Mouse (Mus musculus) thymus, adult 18-20 months (tissue): ENCODE results near the gene Mafk.

Source experiments
- DNase-seq, 2 experiments: peaks; one replicate each; pipeline ENCODE4 v3.0.0; 2022; ENCODE audit warnings: mixed read lengths in 2 of 2

Mafk gene

GRCm38 (mm10) chr5:139797473-139798167, 6.3 kb downstream of the Mafk start:
- no peak for DNase-seq

- no peak for DNase-seq
Observed at GRCm38 (mm10) chr5:139798168-139798900, 7.0 kb downstream of the Mafk start.

GRCm38 (mm10) chr5:139799041-139799440, 7.7 kb downstream of the Mafk start:
- DNase-seq: no peak

- DNase-seq: no peak
Observed at GRCm38 (mm10) chr5:139799801-139800590, 8.7 kb downstream of the Mafk start.

DNA sequence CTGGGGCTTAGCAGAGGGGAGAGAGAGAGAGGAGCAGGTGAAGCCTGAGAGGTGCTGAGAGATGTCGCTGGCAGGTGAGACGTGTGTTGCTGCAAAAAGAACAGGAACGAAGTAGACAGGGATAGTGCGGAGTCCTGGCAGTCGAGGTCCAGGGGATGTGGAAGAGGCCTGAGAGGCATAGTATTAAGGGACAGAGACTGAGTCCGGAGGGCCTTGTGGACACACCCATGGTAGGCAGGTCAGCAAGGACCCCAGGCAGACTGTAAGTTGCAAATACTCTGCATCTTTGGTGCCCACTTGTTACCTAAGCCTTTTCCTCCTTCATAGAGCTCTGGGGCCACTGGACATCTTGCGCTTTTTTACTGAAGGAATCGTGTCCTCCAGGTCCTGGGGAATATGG, 9.9 kb downstream of the Mafk start:
- no peak for DNase-seq

DNA sequence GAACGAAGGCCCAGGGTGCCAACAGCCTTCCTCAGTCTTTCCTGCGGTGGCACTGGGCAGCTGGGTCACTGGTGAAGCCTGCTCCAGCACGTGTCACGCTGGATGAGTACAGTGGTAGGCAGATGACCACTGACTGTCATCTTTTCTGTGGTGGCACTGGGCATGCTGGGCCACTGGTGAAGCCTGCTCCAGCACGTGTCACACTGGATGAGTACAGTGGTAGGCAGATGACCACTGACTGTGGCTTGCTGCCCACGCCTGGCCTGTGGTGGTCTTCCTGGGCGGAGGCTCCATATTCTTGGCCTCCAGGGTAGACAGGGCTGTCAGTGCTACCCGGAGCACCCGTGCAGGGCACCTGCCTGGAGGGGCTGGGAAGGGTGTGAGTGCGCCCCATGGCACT, 10.6 kb downstream of the Mafk start:
- no peak for DNase-seq

- DNase-seq: no peak
Observed at GRCm38 (mm10) chr5:139803165-139803564, 11.9 kb downstream of the Mafk start.

DNA sequence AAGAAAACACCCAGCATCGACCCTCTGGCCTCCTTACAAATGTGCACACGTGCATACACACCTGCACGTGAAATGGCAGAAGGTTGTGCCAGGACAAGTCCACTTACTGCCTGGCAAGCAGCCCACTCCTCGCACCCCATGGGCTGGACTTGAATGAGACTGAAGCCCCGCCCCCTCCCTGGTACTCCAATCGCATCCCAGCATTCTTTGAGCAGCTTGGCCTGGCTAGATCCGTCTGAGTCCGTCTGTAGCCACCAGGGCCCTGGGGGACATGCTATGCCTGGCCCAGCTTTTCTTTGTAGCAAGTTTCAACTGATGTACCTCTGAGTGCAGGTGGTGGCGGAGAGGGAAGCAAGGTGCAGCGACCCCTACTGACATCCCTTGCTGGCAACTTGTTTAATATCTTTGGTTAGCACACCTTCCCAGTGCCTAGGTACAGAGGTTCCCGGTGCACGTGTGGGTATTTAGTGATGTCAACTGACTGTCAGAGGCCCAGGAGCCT, 12.3 kb downstream of the Mafk start:
- DNase-seq: no peak

DNA sequence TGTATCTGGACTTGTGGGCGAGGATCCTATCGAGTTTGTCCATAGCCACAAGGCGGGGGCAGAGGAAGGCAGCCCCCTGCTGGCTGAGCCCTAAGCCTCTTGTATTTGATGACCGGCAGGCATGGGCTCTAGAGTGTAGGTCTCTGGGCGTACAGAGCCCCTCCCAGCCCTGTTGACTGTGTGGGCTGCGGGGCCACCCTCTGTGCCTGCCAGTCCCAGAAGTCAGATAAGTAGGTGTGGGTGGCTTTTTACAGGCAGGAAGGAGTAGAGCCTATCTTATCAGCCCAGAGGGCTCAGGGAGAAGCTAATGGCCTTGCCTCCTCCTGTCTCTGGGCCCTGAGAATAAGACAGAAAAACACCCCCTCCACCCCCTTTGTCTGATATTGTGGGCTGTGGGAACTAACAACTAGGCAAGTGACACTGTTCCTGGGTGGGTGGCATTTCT, 12.8 kb downstream of the Mafk start:
- no peak for DNase-seq

DNA sequence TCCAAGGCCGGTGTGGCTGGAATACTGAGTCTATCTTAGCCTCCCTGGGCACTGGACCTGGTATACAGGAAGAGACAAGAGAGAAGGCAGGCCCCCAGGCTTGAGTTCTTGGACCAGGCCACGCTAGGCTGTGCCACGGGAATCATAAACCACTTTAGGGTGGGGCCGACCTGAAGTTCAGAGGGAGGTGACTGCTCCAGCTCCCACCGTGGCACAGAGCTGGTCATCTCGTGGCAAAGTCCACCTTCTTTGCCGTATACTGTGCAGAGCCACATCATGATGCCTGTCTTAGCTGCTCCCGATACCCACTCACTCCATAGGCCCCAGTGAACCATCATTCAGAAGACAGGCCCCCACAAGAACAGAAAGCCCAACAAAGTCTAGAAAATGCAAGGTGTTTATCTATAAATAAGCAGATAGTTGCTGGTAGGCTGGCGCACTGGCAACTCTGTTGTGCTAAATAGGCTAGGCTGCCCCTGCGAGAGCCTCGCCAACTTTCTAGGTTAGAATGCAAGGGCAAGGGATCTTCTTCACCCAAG, 13.3 kb downstream of the Mafk start:
- DNase-seq: no peak

- no peak for DNase-seq
Observed at GRCm38 (mm10) chr5:139805924-139806323, 14.6 kb downstream of the Mafk start.

- no peak for DNase-seq
Observed at GRCm38 (mm10) chr5:139809397-139809796, 18.1 kb downstream of the Mafk start.

DNA sequence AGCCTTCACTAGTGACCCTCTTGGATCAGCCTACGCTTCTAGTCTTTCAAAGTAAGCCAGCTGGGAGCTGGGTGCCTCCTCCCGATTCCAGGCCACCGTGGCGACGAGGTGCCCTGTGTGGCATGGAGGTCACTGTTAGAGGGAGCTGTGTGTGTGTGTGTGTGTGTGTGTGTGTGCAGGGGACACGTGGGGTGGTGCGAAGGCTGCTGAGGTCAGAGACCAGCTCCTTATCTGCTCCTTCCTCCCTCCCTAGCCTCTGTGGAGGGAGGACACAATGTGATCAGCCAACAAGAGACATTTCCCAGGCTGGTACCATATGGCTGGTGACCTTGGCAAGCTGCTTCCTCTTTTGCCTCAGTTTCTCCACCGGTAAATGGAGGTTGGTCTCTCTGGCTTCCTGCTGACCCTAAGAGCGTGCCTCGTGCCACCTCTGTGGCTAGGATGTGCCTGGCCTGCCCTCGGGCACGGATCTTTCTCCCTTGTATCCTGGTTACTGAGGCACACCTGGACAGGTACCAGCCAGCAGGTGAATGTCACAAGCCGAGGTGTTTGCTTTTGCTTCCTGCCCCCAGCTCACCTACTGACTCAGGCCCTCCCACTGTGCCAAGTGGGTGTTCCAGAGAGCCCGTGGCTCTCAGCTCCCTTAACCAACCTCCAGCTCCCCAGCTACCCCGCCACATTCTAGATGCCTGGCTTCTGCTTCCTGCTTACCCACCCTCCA, 20.5 kb downstream of the Mafk start:
- no peak for DNase-seq

DNA sequence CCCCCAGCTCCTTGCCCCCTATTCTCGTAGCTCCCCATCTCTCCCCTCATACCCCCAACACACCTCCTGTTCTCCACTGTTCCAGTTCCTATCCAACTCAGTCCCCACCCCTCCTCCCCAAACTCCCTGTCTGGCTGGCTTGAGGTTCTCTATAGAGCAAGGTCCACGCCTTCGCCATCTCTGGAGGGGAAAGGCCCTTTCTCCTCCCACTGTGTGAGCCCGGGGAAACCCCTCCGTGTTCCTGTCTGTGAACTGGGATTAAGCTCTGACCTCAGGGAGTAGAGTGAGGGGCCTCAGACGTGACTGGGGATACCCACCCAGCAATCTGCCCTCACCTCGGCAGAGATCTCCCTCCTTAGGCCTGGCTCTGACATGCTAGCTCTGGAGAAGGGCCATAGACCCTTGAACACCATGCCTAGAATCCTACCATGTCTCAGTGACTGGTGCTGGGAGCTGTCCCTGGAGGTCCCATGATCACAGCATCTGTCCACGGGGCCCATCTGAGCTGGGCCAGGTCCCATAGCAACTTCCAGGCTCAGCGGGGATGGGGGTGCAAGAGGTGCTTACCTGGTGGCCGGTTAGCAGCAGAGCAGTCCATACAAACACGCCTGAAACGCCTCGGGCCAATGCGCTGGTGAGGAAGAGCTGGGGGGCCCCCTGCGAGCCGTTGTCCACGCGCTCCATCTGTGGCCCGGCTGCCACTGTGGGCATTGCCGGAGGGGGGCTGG, 21.2 kb downstream of the Mafk start:
- DNase-seq: no peak

DNA sequence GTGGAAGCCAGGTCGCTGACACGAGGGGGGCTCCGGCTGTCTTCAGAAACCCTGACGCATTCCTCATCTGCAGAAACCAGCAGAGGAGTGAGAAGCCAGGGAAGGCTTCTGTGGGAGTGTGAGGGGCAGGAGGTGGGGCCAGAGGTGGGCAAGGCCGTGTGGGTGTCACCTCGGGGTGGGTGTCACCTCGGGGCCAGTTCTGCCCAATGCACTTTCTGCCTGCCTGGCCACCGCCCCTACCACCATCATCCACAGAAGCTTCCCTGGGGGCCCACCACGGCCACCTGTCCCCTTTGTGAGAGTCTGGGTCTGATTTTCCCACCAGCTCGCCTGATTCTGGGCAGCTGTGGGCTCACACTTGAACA, 21.8 kb downstream of the Mafk start:
- no peak for DNase-seq

GRCm38 (mm10) chr5:139813963-139814381, 22.7 kb downstream of the Mafk start:
- no peak for DNase-seq

GRCm38 (mm10) chr5:139815964-139816363, 24.7 kb downstream of the Mafk start:
- DNase-seq: no peak

GRCm38 (mm10) chr5:139816445-139816844, 25.1 kb downstream of the Mafk start:
- no peak for DNase-seq

- DNase-seq: no peak
Observed at GRCm38 (mm10) chr5:139817292-139817691, 26.0 kb downstream of the Mafk start.

GRCm38 (mm10) chr5:139818056-139818455, 26.7 kb downstream of the Mafk start:
- DNase-seq: no peak

DNA sequence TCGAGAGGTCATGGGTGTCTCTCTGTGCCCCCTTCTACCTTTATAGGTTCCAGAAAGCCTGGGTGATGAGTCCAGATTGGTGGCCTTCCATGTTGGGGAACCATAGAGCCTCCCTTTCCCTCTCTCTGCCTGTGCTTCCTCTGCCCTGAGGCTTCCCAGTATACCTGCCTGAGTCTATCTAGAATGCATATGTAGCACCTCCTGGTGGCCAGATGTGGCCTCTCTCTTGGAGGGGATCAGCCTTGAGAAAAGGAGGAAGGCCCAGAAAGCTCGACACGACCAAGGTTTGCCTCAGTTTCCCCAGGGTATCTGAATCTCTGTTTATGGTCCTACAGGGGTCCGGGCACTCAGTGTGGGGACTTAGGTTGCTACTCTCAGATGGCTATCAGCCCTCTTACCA, 27.5 kb downstream of the Mafk start:
- peak in 1 of 2 experiments; percentile 34 for DNase-seq
